Mouse (Mus musculus) liver, embryonic 14.5 days (tissue): ENCODE results near the gene Tmem37.

ENCODE experiments used
- CTCF ChIP-seq: IDR thresholded peaks from 2 replicates; pipeline ENCODE4 v1.5.1; 2016; ENCODE audit warnings: antibody characterized with exemption, low read depth, control low read depth
- EP300 ChIP-seq: IDR thresholded peaks from 2 replicates; pipeline ENCODE4 v1.6.1; 2016; ENCODE audit warnings: antibody characterized with exemption, low read depth

DNA sequence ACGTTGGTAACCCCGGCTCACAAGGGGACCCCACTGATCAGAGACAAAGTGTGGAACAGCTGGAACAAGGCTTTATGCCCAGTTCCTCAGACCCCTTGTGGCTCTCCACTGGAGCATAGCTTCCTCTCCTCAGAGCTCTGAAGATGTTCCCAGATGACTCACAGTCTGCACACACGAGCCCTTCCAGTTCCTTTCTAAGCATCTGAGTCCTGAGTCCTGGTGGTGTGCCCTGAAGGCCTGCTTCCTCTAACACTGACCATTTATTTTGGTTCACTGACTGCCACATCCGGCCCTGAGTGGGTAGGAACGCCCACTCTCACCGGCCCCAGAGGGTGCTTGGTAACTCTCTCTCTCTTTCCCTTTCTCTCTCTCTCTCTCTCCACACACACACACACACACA is 25.6 kb upstream of the Tmem37 start:
- TF ChIP-seq CTCF (no peak), EP300 (no peak)
